Mouse (Mus musculus) brain, embryonic 14.5 days (tissue): ENCODE results near the gene Mc1r.

Experiments
- CTCF ChIP-seq: fragments of 200-500 bp; IDR thresholded peaks from 2 replicates; pipeline ENCODE4 v1.5.1; 2012; ENCODE audit warnings: inconsistent platforms, mild to moderate bottlenecking, moderate library complexity, borderline replicate concordance; ENCODE audit not compliant: insufficient read depth, insufficient read length; ENCODE audit errors: extremely low read depth
- POLR2A ChIP-seq: fragments of 200-500 bp; IDR thresholded peaks from 2 replicates; pipeline ENCODE4 v1.6.1; 2012; ENCODE audit warnings: mild to moderate bottlenecking, inconsistent platforms, borderline replicate concordance; ENCODE audit not compliant: poor library complexity, insufficient read depth, insufficient read length, severe bottlenecking; ENCODE audit errors: extremely low read depth

DNA sequence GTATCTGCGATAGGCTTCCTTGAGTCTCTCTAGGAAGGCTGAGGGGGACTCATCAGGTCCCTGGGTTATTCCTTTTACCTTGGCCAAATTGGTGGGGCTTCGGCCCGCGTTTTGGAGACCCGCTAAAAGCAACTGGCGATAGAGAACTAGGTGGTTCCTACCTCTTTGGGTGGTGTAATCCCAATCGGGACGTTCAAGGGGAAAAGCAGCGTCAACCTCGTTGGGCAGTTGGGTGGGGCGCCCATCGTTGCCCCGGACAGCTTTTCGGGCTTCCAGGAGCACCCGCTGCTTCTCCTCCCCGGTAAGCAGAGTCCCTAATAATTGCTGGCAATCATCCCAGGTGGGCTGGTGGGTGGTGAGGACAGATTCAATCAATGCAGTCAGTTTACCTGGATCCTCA lies 25.5 kb downstream of the Mc1r start:
- TF ChIP-seq CTCF: no peak
- no peak for TF ChIP-seq POLR2A
